Mouse (Mus musculus): ENCODE measurements around the gene Ap1s3. TPM values are rescaled to one million over a fixed set of nuclear protein-coding genes. Genes with fewer than 3 reads are reported as not detected.

Gene Ap1s3
- 0.24 and 0.27 TPM in 2 replicates for polyA plus RNA-seq (2015; fragmentation: Nextera tagmentation; extraction: Ambion mirVana)

DNA sequence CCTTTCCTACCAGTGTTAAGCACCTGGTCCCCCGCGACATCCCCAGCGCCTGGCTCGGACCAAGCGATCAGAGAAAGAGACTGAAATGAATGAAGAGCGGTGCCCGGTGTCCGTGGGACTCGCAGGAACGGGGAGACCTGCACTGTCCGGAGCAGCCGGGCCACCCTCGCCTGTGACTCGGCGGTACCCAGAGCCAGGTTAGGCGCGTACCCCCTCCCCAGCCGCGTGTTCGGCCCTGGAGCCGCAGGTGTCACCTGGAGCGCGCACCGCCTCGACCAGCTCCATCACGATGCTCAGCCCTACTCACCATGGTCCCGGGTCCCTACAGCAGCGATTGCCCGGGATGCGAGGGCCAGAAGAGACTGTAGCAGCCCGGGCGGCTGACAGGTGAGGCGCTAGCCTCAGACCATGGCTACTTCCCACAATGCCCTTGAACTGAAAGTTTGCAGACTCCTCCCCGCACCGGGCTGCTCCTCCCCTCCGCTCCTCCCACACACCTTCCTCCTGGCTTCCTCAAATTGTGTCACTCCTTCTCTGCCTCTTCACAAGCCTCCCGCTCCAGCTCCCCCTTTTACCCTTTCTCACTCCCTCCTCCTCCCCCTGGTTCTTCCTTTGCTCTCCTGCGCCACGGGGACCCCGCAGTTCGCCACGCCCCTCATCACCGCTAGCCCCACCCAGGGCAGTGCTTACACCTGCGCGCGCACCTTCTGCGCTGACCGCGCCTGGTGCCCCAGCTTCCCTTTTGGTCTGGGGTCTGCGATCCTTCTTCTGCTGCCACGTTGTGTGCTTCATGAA lies at the start of gene Ap1s3:
Gene Ap1s3, minus strand, starts transcription at position 430 of the 795 bp plus-strand sequence.
- under 1% methylated on average over 50 of the region's 51 CpGs for WGBS (ENCODE audit: insufficient replicate concordance)
- H3K4me1 ChIP-seq (ENCODE audit: insufficient read depth): peaks cover 8% of the 10 kb centered on the region; the same call in 1 of the 2 replicates
- no peak for TF ChIP-seq CTCF (IDR thresholded peaks at IDR 0.05; ENCODE audit: low read depth)
- no peak for TF ChIP-seq EP300 (IDR thresholded peaks at IDR 0.05; ENCODE audit: low read depth)
- ATAC-seq: peak; percentile 95
- peak within 1 kb of the TSS; percentile 88 for H3K4me2 ChIP-seq (ENCODE audit: low read depth, low read length)
- H3K36me3 ChIP-seq (replicated peaks; ENCODE audit: insufficient read depth, low read length): no peaks in the 10 kb centered on the region
- peak within 1 kb of the TSS; percentile 36; the same call in 1 of the 2 replicates for H3K27ac ChIP-seq (ENCODE audit: low read depth)
- H3K9me3 ChIP-seq (ENCODE audit: low read length): no peaks in the 10 kb centered on the region
- peak within 1 kb of the TSS; percentile 61 for H3K9ac ChIP-seq (replicated peaks)
- H3K4me3 ChIP-seq (ENCODE audit: low read depth, low read length): peak within 1 kb of the TSS; percentile 65
- peak; percentile 80 for DNase-seq
- H3K27me3 ChIP-seq (ENCODE audit: insufficient read depth, low read length): peaks cover 7% of the 10 kb centered on the region; the same call in 1 of the 2 replicates

DNA sequence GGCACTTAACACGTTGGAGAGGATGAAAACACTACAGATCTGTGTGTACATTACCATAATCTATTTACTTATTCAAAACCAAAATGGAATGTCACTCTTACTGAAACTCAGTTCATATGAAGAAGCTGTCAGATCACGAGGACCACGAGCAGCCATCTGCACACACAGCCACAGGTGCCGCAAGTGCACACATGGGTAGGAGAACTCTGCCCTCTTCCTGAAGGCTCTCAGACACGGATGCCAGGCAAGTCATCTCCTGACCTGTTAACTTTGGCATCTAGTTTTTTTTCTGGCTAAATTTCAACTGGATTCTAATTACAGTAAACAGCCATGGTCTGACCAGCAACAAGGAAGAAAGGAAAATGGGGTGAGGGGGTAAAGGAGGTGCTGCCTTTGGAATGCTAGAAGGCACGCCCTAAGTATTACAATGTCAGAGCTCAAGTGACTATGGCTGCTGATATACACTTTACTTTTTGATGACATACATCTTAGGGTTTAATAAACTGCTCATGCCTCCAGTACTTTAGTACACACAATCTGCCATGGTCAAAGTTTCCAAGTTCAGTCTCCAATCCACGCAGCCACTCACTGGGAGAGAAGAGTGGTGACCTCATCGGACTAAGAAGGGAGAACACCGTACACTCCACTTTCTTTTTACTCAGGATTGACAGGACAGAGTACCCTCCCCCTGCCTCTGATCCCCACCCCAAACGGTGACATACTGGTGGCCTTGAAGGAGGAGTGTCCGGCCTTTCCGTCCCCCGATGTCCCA lies 42.6 kb upstream of the Ap1s3 start:
- Histone ChIP-seq H3K4me2 (ENCODE audit: low read depth, low read length) (no peak overlapping the region), H3K36me3 (replicated peaks; ENCODE audit: insufficient read depth, low read length) (peaks cover 16% of the 10 kb centered on the region), H3K9me3 (ENCODE audit: low read length) (no peaks in the 10 kb centered on the region), H3K27ac (ENCODE audit: low read depth) (no peak overlapping the region), H3K27me3 (ENCODE audit: insufficient read depth, low read length) (no peaks in the 10 kb centered on the region), H3K4me3 (ENCODE audit: low read depth, low read length) (no peak overlapping the region), H3K4me1 (ENCODE audit: insufficient read depth) (peaks cover 3% of the 10 kb centered on the region; the same call in 1 of the 2 replicates), H3K9ac (replicated peaks) (no peak overlapping the region)
- TF ChIP-seq EP300 (IDR thresholded peaks at IDR 0.05; ENCODE audit: low read depth) (no peak), CTCF (IDR thresholded peaks at IDR 0.05; ENCODE audit: low read depth) (no peak)
- 84% methylated on average over 13 of the region's 13 CpGs for WGBS (ENCODE audit: insufficient replicate concordance)
- no peak for DNase-seq
- ATAC-seq: no peak

DNA sequence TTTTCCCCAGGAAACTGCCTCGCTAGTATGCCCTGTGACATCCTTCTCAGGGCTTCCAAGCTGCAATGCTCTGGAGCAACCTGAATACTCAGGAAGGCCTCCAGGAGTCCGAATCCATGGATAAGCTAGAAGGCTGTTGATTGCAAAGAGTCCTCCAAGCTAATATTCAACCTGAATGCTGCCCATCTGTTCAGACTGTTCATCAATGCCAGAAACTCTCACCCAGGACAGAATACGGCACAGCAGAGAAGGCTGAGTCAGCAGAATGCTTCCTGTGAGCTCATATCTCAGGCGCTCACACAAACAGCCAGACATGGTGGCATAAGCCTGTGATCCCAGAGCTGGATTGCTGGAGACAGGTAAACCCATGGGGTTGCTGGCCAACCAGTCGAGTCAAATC lies 41.3 kb upstream of the Ap1s3 start:
- DNase-seq (no peak), ATAC-seq (no peak)
- Histone ChIP-seq H3K36me3 (replicated peaks; ENCODE audit: insufficient read depth, low read length) (peaks cover 17% of the 10 kb centered on the region), H3K9me3 (ENCODE audit: low read length) (no peaks in the 10 kb centered on the region), H3K27me3 (ENCODE audit: insufficient read depth, low read length) (no peaks in the 10 kb centered on the region), H3K4me2 (ENCODE audit: low read depth, low read length) (no peak overlapping the region), H3K9ac (replicated peaks) (no peak overlapping the region), H3K27ac (ENCODE audit: low read depth) (no peak overlapping the region), H3K4me3 (ENCODE audit: low read depth, low read length) (no peak overlapping the region), H3K4me1 (ENCODE audit: insufficient read depth) (peaks cover 3% of the 10 kb centered on the region; the same call in 1 of the 2 replicates)
- 79% methylated on average over 5 of the region's 5 CpGs for WGBS (ENCODE audit: insufficient replicate concordance)
- TF ChIP-seq EP300 (IDR thresholded peaks at IDR 0.05; ENCODE audit: low read depth) (no peak), CTCF (IDR thresholded peaks at IDR 0.05; ENCODE audit: low read depth) (no peak)

DNA sequence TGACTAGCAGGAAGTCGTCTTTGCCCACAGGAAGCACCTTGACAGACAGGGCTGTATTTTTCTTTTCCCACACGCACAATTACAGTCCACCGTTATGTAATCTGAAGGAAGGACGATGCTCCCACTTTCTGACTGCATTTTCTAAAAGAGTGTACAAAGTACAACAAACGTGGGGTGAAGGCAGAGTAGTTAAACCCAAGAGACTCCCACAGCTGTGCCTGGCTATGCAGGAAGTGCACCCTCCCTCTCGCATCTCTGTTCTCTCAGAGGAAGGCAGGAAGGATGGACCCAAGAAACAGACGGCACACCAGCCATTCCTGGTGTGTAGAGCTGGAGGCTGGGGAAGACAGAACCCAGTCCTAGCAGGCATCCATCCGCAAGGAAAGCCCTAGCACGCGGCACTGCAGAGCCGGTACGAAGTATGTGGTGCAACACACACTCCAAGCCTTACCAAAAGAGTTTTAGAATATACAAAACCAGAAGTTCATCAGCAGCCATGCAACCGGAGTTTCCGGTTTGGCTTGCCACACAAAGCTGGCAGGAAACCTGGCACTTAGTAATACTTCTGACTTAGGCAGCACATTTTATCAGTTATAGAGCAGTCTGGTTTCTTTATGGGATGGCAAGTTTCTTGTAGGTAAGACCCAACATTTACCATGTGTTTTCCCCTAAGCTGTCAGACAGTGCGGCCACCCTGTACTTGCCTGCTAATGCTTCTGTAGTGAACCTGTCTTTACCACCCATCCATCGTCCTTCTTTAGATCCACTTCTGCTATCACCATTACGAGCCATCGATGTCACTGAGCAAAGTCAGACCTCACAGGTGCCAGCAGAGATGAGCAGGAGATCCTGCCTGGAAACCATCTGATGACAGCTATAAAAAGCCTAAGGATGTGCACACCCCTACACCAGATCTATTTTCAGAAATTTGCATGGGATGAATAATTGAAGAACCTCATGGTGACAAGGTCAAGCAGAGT lies 39.7 kb upstream of the Ap1s3 start:
- ATAC-seq (peak; percentile 36), DNase-seq (peak; percentile 49)
- no peaks in the 10 kb centered on the region for H3K9me3 ChIP-seq (ENCODE audit: low read length)
- 28% methylated on average over 18 of the region's 18 CpGs for WGBS (ENCODE audit: insufficient replicate concordance)
- H3K4me1 ChIP-seq (ENCODE audit: insufficient read depth): peaks cover 3% of the 10 kb centered on the region; the same call in 1 of the 2 replicates
- no peak overlapping the region for H3K4me3 ChIP-seq (ENCODE audit: low read depth, low read length)
- no peaks in the 10 kb centered on the region for H3K27me3 ChIP-seq (ENCODE audit: insufficient read depth, low read length)
- peak overlapping the region; percentile 41 for H3K27ac ChIP-seq (ENCODE audit: low read depth)
- H3K4me2 ChIP-seq (ENCODE audit: low read depth, low read length): peak overlapping the region; percentile 27
- TF ChIP-seq EP300 (IDR thresholded peaks at IDR 0.05; ENCODE audit: low read depth): no peak
- no peak overlapping the region for H3K9ac ChIP-seq (replicated peaks)
- H3K36me3 ChIP-seq (replicated peaks; ENCODE audit: insufficient read depth, low read length): peaks cover 23% of the 10 kb centered on the region

DNA sequence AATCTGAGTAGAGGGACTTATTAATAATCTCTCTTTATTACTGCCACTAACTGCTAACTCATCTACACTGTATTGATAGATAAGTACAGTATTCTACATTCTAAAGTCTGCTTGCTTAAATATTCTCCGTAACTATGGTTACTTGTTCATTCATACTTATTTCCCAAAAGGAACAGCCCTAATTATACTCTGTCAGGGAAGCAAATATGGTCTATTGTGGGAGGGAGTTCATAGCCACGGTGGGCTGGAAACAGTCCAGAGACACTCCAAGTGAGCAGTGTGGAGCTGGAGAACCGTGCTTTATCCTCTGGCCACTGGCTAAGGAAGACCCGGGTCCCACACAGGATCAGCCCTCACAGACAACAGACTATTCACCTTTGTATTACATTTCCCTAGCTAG lies 38.9 kb upstream of the Ap1s3 start:
- TF ChIP-seq EP300 (IDR thresholded peaks at IDR 0.05; ENCODE audit: low read depth): no peak
- TF ChIP-seq CTCF (IDR thresholded peaks at IDR 0.05; ENCODE audit: low read depth): no peak
- 43% methylated on average over 4 of the region's 4 CpGs for WGBS (ENCODE audit: insufficient replicate concordance)

More for the DNA sequence above, 38.9 kb upstream of the Ap1s3 start:
- H3K9me3 ChIP-seq (ENCODE audit: low read length): no peaks in the 10 kb centered on the region
- H3K27me3 ChIP-seq (ENCODE audit: insufficient read depth, low read length): no peaks in the 10 kb centered on the region
- no peak overlapping the region for H3K9ac ChIP-seq (replicated peaks)
- peaks cover 3% of the 10 kb centered on the region; the same call in 1 of the 2 replicates for H3K4me1 ChIP-seq (ENCODE audit: insufficient read depth)
- DNase-seq (no peak), ATAC-seq (no peak)
- H3K4me3 ChIP-seq (ENCODE audit: low read depth, low read length): no peak overlapping the region
- no peak overlapping the region for H3K4me2 ChIP-seq (ENCODE audit: low read depth, low read length)
- peaks cover 26% of the 10 kb centered on the region for H3K36me3 ChIP-seq (replicated peaks; ENCODE audit: insufficient read depth, low read length)
- H3K27ac ChIP-seq (ENCODE audit: low read depth): 0 out of 2 replicates have a peak overlapping the region, but pooled peaks have one; percentile 41

Measured in liver, postnatal 0 days (tissue).